Mouse (Mus musculus) CH12.LX (cell line): Measurements from ENCODE around the gene Stab1. TPM values are rescaled to one million over a fixed set of nuclear protein-coding genes. Genes with fewer than 3 reads are reported as not detected.

Source experiments
- DNase-seq: peaks from one replicate; pipeline ENCODE4 v3.0.0-alpha.2; 2013; ENCODE audit errors: extremely low read depth
- H3K27ac ChIP-seq: 2 replicates; pipeline ENCODE4 v1.5.1; 2012; ENCODE audit warnings: low read depth, mild to moderate bottlenecking, control low read depth, moderate library complexity; ENCODE audit not compliant: insufficient read depth
- H3K27me3 ChIP-seq: replicated peaks from 2 replicates; pipeline ENCODE3; 2012; ENCODE audit warnings: inconsistent platforms
- H3K36me3 ChIP-seq, 2 experiments: replicated peaks in 1 of 2; 2 replicates each; pipeline versions ENCODE3 to v1.6.1; 2012; ENCODE audit warnings: inconsistent platforms in 1 of 2, low read length in 1 of 2, mild to moderate bottlenecking in 1 of 2, mixed read lengths in 1 of 2, moderate library complexity in 1 of 2; ENCODE audit not compliant: control insufficient read depth in 1 of 2, insufficient read depth in 1 of 2
- H3K4me1 ChIP-seq, 2 experiments: 2 replicates each; pipeline ENCODE4 v1.6.1; 2012; ENCODE audit warnings: inconsistent platforms in 1 of 2, moderate library complexity in 1 of 2; ENCODE audit not compliant: insufficient read depth in 2 of 2, control insufficient read depth in 1 of 2
- H3K4me2 ChIP-seq: 2 replicates; pipeline ENCODE4 v1.6.1; 2012; ENCODE audit warnings: low read depth, mild to moderate bottlenecking, control low read depth; ENCODE audit not compliant: poor library complexity, insufficient read depth, severe bottlenecking
- H3K4me3 ChIP-seq, 3 experiments: fragments of 150-350 bp in 1 of 3; sonication (generic) in 1 of 3; replicated peaks in 1 of 3; 2 replicates each; pipeline versions ENCODE3 to v1.5.1; 2011 to 2012; ENCODE audit warnings: low read depth in 2 of 3, low read length in 2 of 3, mild to moderate bottlenecking in 2 of 3, moderate library complexity in 2 of 3, control low read depth in 1 of 3, improper control_type of control experiment in 1 of 3, inconsistent platforms in 1 of 3, mixed read lengths in 1 of 3; ENCODE audit not compliant: poor library complexity in 1 of 3
- H3K79me2 ChIP-seq: replicated peaks from 2 replicates; pipeline ENCODE4 v1.6.1; 2012; ENCODE audit warnings: mild to moderate bottlenecking, moderate library complexity; ENCODE audit not compliant: control insufficient read depth, poor library complexity, insufficient read depth, severe bottlenecking; ENCODE audit errors: extremely low read depth
- H3K9ac ChIP-seq: 2 replicates; pipeline ENCODE4 v1.6.1; 2012; ENCODE audit warnings: low read depth, mild to moderate bottlenecking, control low read depth, moderate library complexity; ENCODE audit not compliant: insufficient read depth
- H3K9me3 ChIP-seq: replicated peaks from 2 replicates; pipeline ENCODE3; 2012; ENCODE audit warnings: low read length, inconsistent platforms, mixed read lengths
- BHLHE40 ChIP-seq: IDR thresholded peaks from 2 replicates; pipeline ENCODE4 v1.6.1; 2011; ENCODE audit warnings: mild to moderate bottlenecking, low read depth, low read length, improper control_type of control experiment
- CHD2 ChIP-seq: IDR thresholded peaks from 2 replicates; pipeline ENCODE4 v1.6.1; 2011; ENCODE audit warnings: low read length, improper control_type of control experiment
- E2F4 ChIP-seq: IDR thresholded peaks from 2 replicates; pipeline ENCODE4 v1.6.1; 2011; ENCODE audit warnings: low read depth, low read length, improper control_type of control experiment; ENCODE audit not compliant: insufficient replicate concordance
- EP300 ChIP-seq: IDR thresholded peaks from 2 replicates; pipeline ENCODE4 v1.6.1; 2011; ENCODE audit warnings: low read length, improper control_type of control experiment
- JUND ChIP-seq: conservative IDR thresholded peaks from 2 replicates; pipeline ENCODE4 v1.6.1; 2011; ENCODE audit warnings: low read depth, low read length, improper control_type of control experiment
- MAFK ChIP-seq: IDR thresholded peaks from 2 replicates; pipeline ENCODE4 v1.6.1; 2011; ENCODE audit warnings: low read length, improper control_type of control experiment; ENCODE audit not compliant: insufficient replicate concordance
- MEF2A ChIP-seq: IDR thresholded peaks from 2 replicates; pipeline ENCODE4 v1.6.1; 2014; ENCODE audit warnings: low read depth, mild to moderate bottlenecking, inconsistent platforms, low read length, improper control_type of control experiment, borderline replicate concordance
- MXI1 ChIP-seq: IDR thresholded peaks from 2 replicates; pipeline ENCODE4 v1.6.1; 2011; ENCODE audit warnings: mild to moderate bottlenecking, low read depth, low read length, improper control_type of control experiment
- MYC ChIP-seq: IDR thresholded peaks from 2 replicates; pipeline ENCODE4 v1.6.1; 2011; ENCODE audit warnings: low read depth, mild to moderate bottlenecking, improper control_type of control experiment, low read length
- NELFE ChIP-seq: IDR thresholded peaks from 2 replicates; pipeline ENCODE4 v1.6.1; 2011; ENCODE audit warnings: low read depth, low read length, improper control_type of control experiment
- POLR2AphosphoS2 ChIP-seq: IDR thresholded peaks from 2 replicates; pipeline ENCODE4 v1.6.1; 2011; ENCODE audit warnings: low read depth, low read length, improper control_type of control experiment
- SMC3 ChIP-seq: IDR thresholded peaks from 2 replicates; pipeline ENCODE4 v1.6.1; 2011; ENCODE audit warnings: low read depth, low read length, improper control_type of control experiment
- TBP ChIP-seq: conservative IDR thresholded peaks from 2 replicates; pipeline ENCODE4 v1.6.1; 2011; ENCODE audit warnings: low read depth, low read length, improper control_type of control experiment
- USF1 ChIP-seq: IDR thresholded peaks from 2 replicates; pipeline ENCODE4 v1.6.1; 2014; ENCODE audit warnings: low read depth, mild to moderate bottlenecking, inconsistent platforms, low read length, improper control_type of control experiment
- USF2 ChIP-seq: conservative IDR thresholded peaks from 2 replicates; pipeline ENCODE4 v1.6.1; 2011; ENCODE audit warnings: low read depth, low read length, improper control_type of control experiment
- ZKSCAN1 ChIP-seq: IDR thresholded peaks from 2 replicates; pipeline ENCODE4 v1.6.1; 2012; ENCODE audit warnings: low read depth, inconsistent platforms, low read length, improper control_type of control experiment, borderline replicate concordance
- ZMIZ1 ChIP-seq: IDR thresholded peaks from 2 replicates; pipeline ENCODE4 v1.6.1; 2012; ENCODE audit warnings: low read depth, mild to moderate bottlenecking, inconsistent platforms, low read length, improper control_type of control experiment
- ZNF384 ChIP-seq: IDR thresholded peaks from 2 replicates; pipeline ENCODE4 v1.6.1; 2012; ENCODE audit warnings: low read depth, low read length, improper control_type of control experiment, inconsistent platforms
- dilution Hi-C: fragments of 300-500 bp; cut with MboI; formaldehyde crosslinking; loops from 2 replicates; pipeline ENCODE4 v1.14.3; 2020; ENCODE audit warnings: low sequenced_read_pairs; ENCODE audit not compliant: extremely low pct_unique_long_range_greater_than_20kb, extremely low pct_ligation_motif_present
- in situ Hi-C: fragments of 300-500 bp; cut with MboI; formaldehyde crosslinking; loops from 3 replicates; pipeline ENCODE4 v1.14.3; 2019; ENCODE audit warnings: low sequenced_read_pairs, low pct_ligation_motif_present, low pct_unique_long_range_greater_than_20kb, mixed read lengths
- polyA plus RNA-seq: library from polyadenylated mRNA; unstranded; fragments of >175 nt; gene quantifications from 2 replicates; pipeline ENCODE4 v1.2.1, GENCODE M21; 2012; ENCODE audit warnings: low read depth; ENCODE audit not compliant: insufficient read length
- total RNA-seq, 2 experiments: library from RNA; depleted of rRNA; stranded (reverse); fragments of 300-350 nt in 1 of 2; fragments of >200 nt in 1 of 2; gene quantifications; 2 replicates each; pipeline ENCODE4 v1.2.3; 2012 to 2014

The Stab1 gene
- total and polyA plus RNA-seq, 3 experiments, result 3.9 to 11.2 (median 5.8) TPM

GRCm38 (mm10) chr14:31184195-31184594 is 15.8 kb upstream of the Stab1 start:
- H3K9me3 ChIP-seq, result no peaks in the 10 kb centered on the region
- H3K4me2 ChIP-seq, result no peak overlapping the region
- H3K27me3 ChIP-seq, result no peaks in the 10 kb centered on the region
- dilution Hi-C loops (no loop called here), in situ Hi-C loops (no loop called here)
- no peaks in the 10 kb centered on the region for H3K79me2 ChIP-seq
- H3K4me1 ChIP-seq, result no peaks in the 10 kb centered on the region; a peak in 1 of 4 replicates
- no peak overlapping the region for H3K9ac ChIP-seq
- H3K36me3 ChIP-seq, result peaks cover 90 to 100% of the 10 kb centered on the region in 2 experiments
- TF ChIP-seq MYC (no peak), USF2 (no peak), E2F4 (no peak), SMC3 (no peak), BHLHE40 (no peak), NELFE (no peak), EP300 (no peak), ZNF384 (no peak), ZKSCAN1 (no peak), MAFK (no peak), POLR2AphosphoS2 (no peak), CHD2 (no peak), JUND (no peak), ZMIZ1 (no peak), MEF2A (no peak)
- no peak for DNase-seq
- no peak overlapping the region for H3K4me3 ChIP-seq
- no peak overlapping the region for H3K27ac ChIP-seq

GRCm38 (mm10) chr14:31183541-31183940 is 15.1 kb upstream of the Stab1 start:
- no peak for DNase-seq
- in situ Hi-C loops, result no loop called here
- no peaks in the 10 kb centered on the region for H3K27me3 ChIP-seq
- peaks cover 89 to 100% of the 10 kb centered on the region in 2 experiments for H3K36me3 ChIP-seq
- H3K9ac ChIP-seq, result no peak overlapping the region
- H3K9me3 ChIP-seq, result no peaks in the 10 kb centered on the region
- no peak overlapping the region for H3K4me3 ChIP-seq
- dilution Hi-C loops, result no loop called here
- no peak overlapping the region for H3K27ac ChIP-seq
- H3K4me1 ChIP-seq, result no peaks in the 10 kb centered on the region; a peak in 1 of 4 replicates
- H3K4me2 ChIP-seq, result no peak overlapping the region
- H3K79me2 ChIP-seq, result no peaks in the 10 kb centered on the region
- TF ChIP-seq TBP (no peak), MXI1 (no peak), USF1 (no peak)
